Mouse (Mus musculus): ENCODE measurements around the gene Ttc23. TPM values are rescaled to one million over a fixed set of nuclear protein-coding genes. Genes with fewer than 3 reads are reported as not detected.
A peak's percentile ranks its signal among the peaks of the same experiment; 100 is the strongest.

Gene Ttc23
- total RNA-seq, 1 experiment: 9.4 TPM

DNA sequence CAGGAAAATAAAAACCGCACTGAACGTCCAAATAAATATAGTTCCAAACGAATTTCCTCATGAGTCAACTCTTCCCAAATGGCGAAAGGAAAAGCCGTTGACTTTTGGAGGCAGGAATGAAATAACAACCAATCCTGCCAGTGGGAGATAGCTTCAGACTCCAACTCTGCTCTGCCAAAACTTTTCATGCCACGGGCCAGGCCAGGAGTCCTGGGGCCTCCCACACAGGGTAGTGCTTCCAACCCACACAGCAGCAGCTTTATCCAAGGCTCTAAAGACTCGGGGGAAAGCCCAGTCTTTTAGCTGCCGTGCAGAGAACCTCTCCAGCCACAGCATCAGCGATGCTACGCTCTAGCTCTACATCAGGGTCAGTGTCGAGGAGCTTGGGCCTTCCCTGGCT is 107.4 kb downstream of the Ttc23 start:
- H3K27ac ChIP-seq (ENCODE audit: insufficient read depth, low read depth, low read length, poor library complexity, severe bottlenecking): no peak overlapping the region
- DNase-seq (ENCODE audit: low read depth, low spot score): no peak
- 0 out of 2 replicates have a peak, but pooled peaks cover 1% of the 10 kb centered on the region for H3K36me3 ChIP-seq (ENCODE audit: control insufficient read depth, insufficient read depth, low read length, poor library complexity, severe bottlenecking)
- H3K4me1 ChIP-seq (ENCODE audit: control insufficient read depth in 2 of 2, insufficient read depth in 2 of 2, low read length in 2 of 2, poor library complexity in 1 of 2): no peaks in the 10 kb centered on the region
- TF ChIP-seq ZC3H11A (IDR thresholded peaks at IDR 0.05; ENCODE audit: borderline replicate concordance, low read depth, low read length): no peak
- no peak for TF ChIP-seq CHD2 (IDR thresholded peaks at IDR 0.05; ENCODE audit: low read depth, low read length)
- no peak for TF ChIP-seq MAFK (IDR thresholded peaks at IDR 0.05; ENCODE audit: insufficient read depth, low read depth, low read length)
- no peak for TF ChIP-seq ZNF384 (IDR thresholded peaks at IDR 0.05; ENCODE audit: low read depth, low read length)
- no peak for TF ChIP-seq HCFC1 (IDR thresholded peaks at IDR 0.05; ENCODE audit: borderline replicate concordance, insufficient read depth, low read length)
- H3K4me3 ChIP-seq (ENCODE audit: insufficient read depth in 1 of 2, low read depth in 1 of 2, low read length in 2 of 2, poor library complexity in 1 of 2, severe bottlenecking in 1 of 2): no peak overlapping the region
- no peak overlapping the region for H3K9ac ChIP-seq (ENCODE audit: insufficient read depth, low read depth, low read length, poor library complexity, severe bottlenecking)
- in situ Hi-C loops (cut with MboI; ENCODE audit: low sequenced_read_pairs in 2 of 2, unreplicated experiment in 2 of 2): no loop called here
- H3K9me3 ChIP-seq (ENCODE audit: control insufficient read depth, insufficient read depth, low read depth, low read length): no peaks in the 10 kb centered on the region

DNA sequence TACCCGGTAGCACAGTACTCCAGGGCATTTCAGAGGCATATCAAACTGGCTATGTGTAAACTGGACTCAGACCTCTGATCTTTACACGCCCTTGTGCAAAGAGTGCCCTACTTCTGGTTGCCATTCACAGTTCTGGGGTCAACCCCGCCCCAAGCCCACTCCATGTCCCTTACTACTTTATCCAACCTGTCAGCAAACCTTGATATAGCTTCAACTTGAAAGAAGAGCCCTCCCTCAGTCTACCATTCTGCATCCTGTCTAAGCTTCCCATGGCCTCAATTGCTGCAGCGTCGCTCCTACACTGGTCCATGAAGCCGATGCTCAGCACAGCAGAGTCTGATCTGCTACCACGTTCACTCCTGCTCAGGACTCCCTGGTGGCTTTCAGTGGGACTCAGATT is 108.2 kb downstream of the Ttc23 start:
- no peak overlapping the region for H3K27ac ChIP-seq (ENCODE audit: insufficient read depth, low read depth, low read length, poor library complexity, severe bottlenecking)
- H3K9me3 ChIP-seq (ENCODE audit: control insufficient read depth, insufficient read depth, low read depth, low read length): no peaks in the 10 kb centered on the region
- DNase-seq (ENCODE audit: low read depth, low spot score): no peak
- no peak overlapping the region for H3K4me3 ChIP-seq (ENCODE audit: insufficient read depth in 1 of 2, low read depth in 1 of 2, low read length in 2 of 2, poor library complexity in 1 of 2, severe bottlenecking in 1 of 2)
- in situ Hi-C loops (cut with MboI; ENCODE audit: low sequenced_read_pairs in 2 of 2, unreplicated experiment in 2 of 2): no loop called here
- no peaks in the 10 kb centered on the region for H3K4me1 ChIP-seq (ENCODE audit: control insufficient read depth in 2 of 2, insufficient read depth in 2 of 2, low read length in 2 of 2, poor library complexity in 1 of 2)
- H3K36me3 ChIP-seq (ENCODE audit: control insufficient read depth, insufficient read depth, low read length, poor library complexity, severe bottlenecking): 0 out of 2 replicates have a peak, but pooled peaks cover 1% of the 10 kb centered on the region
- no peak for TF ChIP-seq CHD2 (IDR thresholded peaks at IDR 0.05; ENCODE audit: low read depth, low read length)
- no peak for TF ChIP-seq ZNF384 (IDR thresholded peaks at IDR 0.05; ENCODE audit: low read depth, low read length)
- TF ChIP-seq ZC3H11A (IDR thresholded peaks at IDR 0.05; ENCODE audit: borderline replicate concordance, low read depth, low read length): no peak
- TF ChIP-seq MAFK (IDR thresholded peaks at IDR 0.05; ENCODE audit: insufficient read depth, low read depth, low read length): no peak
- TF ChIP-seq HCFC1 (IDR thresholded peaks at IDR 0.05; ENCODE audit: borderline replicate concordance, insufficient read depth, low read length): no peak
- H3K9ac ChIP-seq (ENCODE audit: insufficient read depth, low read depth, low read length, poor library complexity, severe bottlenecking): no peak overlapping the region

DNA sequence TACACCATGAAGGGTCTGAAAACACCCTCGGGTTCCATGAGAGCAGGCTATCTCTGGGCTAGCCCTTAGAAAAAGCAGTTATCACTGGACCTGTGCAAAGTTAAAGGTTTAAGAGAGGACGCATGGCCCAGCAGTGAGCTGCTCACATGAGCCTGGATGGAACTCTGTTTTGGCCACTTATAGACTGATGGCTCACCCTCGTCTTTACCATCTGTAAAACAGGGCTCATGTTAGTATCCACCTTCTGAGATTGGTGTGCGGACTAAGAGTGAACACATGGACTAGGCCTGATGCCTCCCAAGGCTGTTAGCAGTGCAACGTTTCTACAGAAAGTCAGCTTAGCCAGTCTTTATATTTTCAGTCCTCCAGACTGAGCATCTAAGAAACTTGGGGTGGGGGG is 109.4 kb downstream of the Ttc23 start:
- no peak for DNase-seq (ENCODE audit: low read depth, low spot score)
- no peaks in the 10 kb centered on the region for H3K36me3 ChIP-seq (ENCODE audit: control insufficient read depth, insufficient read depth, low read length, poor library complexity, severe bottlenecking)
- H3K4me3 ChIP-seq (ENCODE audit: insufficient read depth in 1 of 2, low read depth in 1 of 2, low read length in 2 of 2, poor library complexity in 1 of 2, severe bottlenecking in 1 of 2): no peak overlapping the region
- in situ Hi-C loops (cut with MboI; ENCODE audit: low sequenced_read_pairs in 2 of 2, unreplicated experiment in 2 of 2): no loop called here
- TF ChIP-seq HCFC1 (IDR thresholded peaks at IDR 0.05; ENCODE audit: borderline replicate concordance, insufficient read depth, low read length): no peak
- no peak for TF ChIP-seq ZNF384 (IDR thresholded peaks at IDR 0.05; ENCODE audit: low read depth, low read length)
- TF ChIP-seq ZC3H11A (IDR thresholded peaks at IDR 0.05; ENCODE audit: borderline replicate concordance, low read depth, low read length): no peak
- no peak for TF ChIP-seq MAFK (IDR thresholded peaks at IDR 0.05; ENCODE audit: insufficient read depth, low read depth, low read length)
- no peak for TF ChIP-seq CHD2 (IDR thresholded peaks at IDR 0.05; ENCODE audit: low read depth, low read length)
- H3K27ac ChIP-seq (ENCODE audit: insufficient read depth, low read depth, low read length, poor library complexity, severe bottlenecking): no peak overlapping the region
- no peak overlapping the region for H3K9ac ChIP-seq (ENCODE audit: insufficient read depth, low read depth, low read length, poor library complexity, severe bottlenecking)
- H3K9me3 ChIP-seq (ENCODE audit: control insufficient read depth, insufficient read depth, low read depth, low read length): no peaks in the 10 kb centered on the region
- H3K4me1 ChIP-seq (ENCODE audit: control insufficient read depth in 2 of 2, insufficient read depth in 2 of 2, low read length in 2 of 2, poor library complexity in 1 of 2): no peaks in the 10 kb centered on the region

DNA sequence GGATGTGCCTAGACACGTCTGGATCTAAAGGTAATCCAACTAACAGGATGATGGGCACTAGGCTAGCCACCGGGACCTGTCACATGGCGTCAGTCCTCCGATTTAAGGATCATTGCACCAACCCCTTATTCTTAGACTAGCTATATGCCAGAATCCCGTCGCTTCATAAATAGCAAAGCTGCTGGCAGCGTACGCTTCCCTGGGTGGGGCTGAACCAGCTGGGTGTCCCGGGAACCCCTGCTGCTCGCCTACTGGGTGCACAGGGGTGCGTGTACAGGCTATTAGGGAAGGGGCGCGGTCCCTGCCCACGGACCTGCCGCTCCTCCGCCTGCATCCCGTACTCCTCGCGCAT is 111.3 kb downstream of the Ttc23 start:
- peak overlapping the region; percentile 51 to 84 for H3K4me3 ChIP-seq (ENCODE audit: insufficient read depth in 1 of 2, low read depth in 1 of 2, low read length in 2 of 2, poor library complexity in 1 of 2, severe bottlenecking in 1 of 2)
- TF ChIP-seq CHD2 (IDR thresholded peaks at IDR 0.05; ENCODE audit: low read depth, low read length): no peak
- no peak for TF ChIP-seq MAFK (IDR thresholded peaks at IDR 0.05; ENCODE audit: insufficient read depth, low read depth, low read length)
- no peak for TF ChIP-seq HCFC1 (IDR thresholded peaks at IDR 0.05; ENCODE audit: borderline replicate concordance, insufficient read depth, low read length)
- H3K9ac ChIP-seq (ENCODE audit: insufficient read depth, low read depth, low read length, poor library complexity, severe bottlenecking): peak overlapping the region; percentile 68
- H3K4me1 ChIP-seq (ENCODE audit: control insufficient read depth in 2 of 2, insufficient read depth in 2 of 2, low read length in 2 of 2, poor library complexity in 1 of 2): no peaks in the 10 kb centered on the region
- no peaks in the 10 kb centered on the region for H3K36me3 ChIP-seq (ENCODE audit: control insufficient read depth, insufficient read depth, low read length, poor library complexity, severe bottlenecking)
- peak; percentile 19 for DNase-seq (ENCODE audit: low read depth, low spot score)
- no peaks in the 10 kb centered on the region for H3K9me3 ChIP-seq (ENCODE audit: control insufficient read depth, insufficient read depth, low read depth, low read length)
- in situ Hi-C loops (cut with MboI; ENCODE audit: low sequenced_read_pairs in 2 of 2, unreplicated experiment in 2 of 2): no loop called here
- no peak overlapping the region for H3K27ac ChIP-seq (ENCODE audit: insufficient read depth, low read depth, low read length, poor library complexity, severe bottlenecking)

Measured in ES-E14 (cell line).